Mouse (Mus musculus) limb, embryonic 13.5 days (tissue): ENCODE measurements around the gene Zfhx3. TPM values are rescaled to one million over a fixed set of nuclear protein-coding genes. Genes with fewer than 3 reads are reported as not detected.
A peak's percentile ranks its signal among the peaks of the same experiment; 100 is the strongest.

Experiments used
- ATAC-seq: fragments of 200-750 bp; cut with Nextera tagmentation; 2 replicates; pipeline ENCODE4 v1.8.0; 2017; ENCODE audit warnings: low read depth, moderate number of reproducible peaks, moderate TSS enrichment; ENCODE audit not compliant: low FRiP score
- H3K27ac ChIP-seq: fragments of 300-500 bp; sonication (generic); 2 replicates; pipeline ENCODE4 v1.5.1; 2015; ENCODE audit warnings: inconsistent platforms, mild to moderate bottlenecking, moderate library complexity
- H3K27me3 ChIP-seq: fragments of 300-500 bp; sonication (generic); 2 replicates; pipeline ENCODE4 v1.6.1; 2015; ENCODE audit warnings: mild to moderate bottlenecking, inconsistent platforms
- H3K36me3 ChIP-seq: fragments of 300-500 bp; sonication (generic); 2 replicates; pipeline ENCODE4 v1.6.1; 2015; ENCODE audit warnings: inconsistent platforms, mild to moderate bottlenecking, moderate library complexity
- H3K4me1 ChIP-seq: fragments of 300-500 bp; sonication (generic); 2 replicates; pipeline ENCODE4 v1.6.1; 2015; ENCODE audit warnings: inconsistent platforms
- H3K4me2 ChIP-seq: fragments of 300-500 bp; sonication (generic); replicated peaks from 2 replicates; pipeline ENCODE4 v1.6.1; 2015; ENCODE audit warnings: inconsistent platforms, mild to moderate bottlenecking, moderate library complexity
- H3K4me3 ChIP-seq: fragments of 300-500 bp; sonication (generic); 2 replicates; pipeline ENCODE4 v1.5.1; 2015; ENCODE audit warnings: moderate library complexity, mild to moderate bottlenecking, inconsistent platforms
- H3K9ac ChIP-seq: fragments of 300-500 bp; sonication (generic); 2 replicates; pipeline ENCODE4 v1.6.1; 2015; ENCODE audit warnings: mild to moderate bottlenecking, inconsistent platforms
- H3K9me3 ChIP-seq: fragments of 300-500 bp; sonication (generic); 2 replicates; pipeline ENCODE4 v1.6.1; 2016; ENCODE audit warnings: inconsistent platforms
- WGBS: fragments of 180-500 bp; shearing (Covaris S2); methylation state at CpG from one replicate; pipeline ENCODE4 v1.1.7; 2015; 5-methylcytosine and 5-hydroxymethylcytosine counted together
- polyA plus RNA-seq: library from polyadenylated mRNA; unstranded; fragments of >200 nt; fragmentation: Nextera tagmentation; extraction: Ambion mirVana; gene quantifications from 2 replicates; pipeline ENCODE4 v1.2.1, GENCODE M21; 2015

Zfhx3 gene
- polyA plus RNA-seq, 1 experiment from 2014 or later, result 44.1 TPM

- no peak overlapping the region for H3K9ac ChIP-seq
- ATAC-seq, result no peak
- no peak overlapping the region for H3K4me2 ChIP-seq
- H3K4me3 ChIP-seq, result no peak overlapping the region
- peaks cover 12% of the 10 kb centered on the region for H3K9me3 ChIP-seq
- H3K27ac ChIP-seq, result no peak overlapping the region
- H3K4me1 ChIP-seq, result peaks cover 19% of the 10 kb centered on the region
- peaks cover 82% of the 10 kb centered on the region for H3K36me3 ChIP-seq
- WGBS, result 90% methylated on average over 6 of the region's 6 CpGs
- no peaks in the 10 kb centered on the region for H3K27me3 ChIP-seq
These were observed 856.8 kb downstream of the Zfhx3 start for GRCm38 (mm10) chr8:108799250-108799649.

DNA sequence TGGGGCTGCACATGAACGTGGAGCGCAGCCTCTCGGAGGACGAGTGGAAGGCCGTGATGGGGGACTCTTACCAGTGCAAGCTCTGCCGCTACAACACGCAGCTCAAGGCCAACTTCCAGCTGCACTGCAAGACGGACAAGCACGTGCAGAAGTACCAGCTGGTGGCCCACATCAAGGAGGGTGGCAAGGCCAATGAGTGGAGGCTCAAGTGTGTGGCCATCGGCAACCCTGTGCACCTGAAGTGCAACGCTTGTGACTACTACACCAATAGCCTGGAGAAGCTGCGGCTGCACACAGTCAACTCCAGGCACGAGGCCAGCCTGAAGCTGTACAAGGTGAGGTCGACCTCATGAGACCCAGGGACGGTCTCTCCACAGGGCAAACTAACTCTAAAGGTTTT lies 857.9 kb downstream of the Zfhx3 start:
- ATAC-seq, result no peak
- Histone ChIP-seq H3K9me3 (0 out of 2 replicates have a peak, but pooled peaks cover 4% of the 10 kb centered on the region), H3K27ac (no peak overlapping the region), H3K27me3 (no peaks in the 10 kb centered on the region), H3K9ac (no peak overlapping the region), H3K36me3 (peaks cover 81% of the 10 kb centered on the region), H3K4me1 (peaks cover 27% of the 10 kb centered on the region), H3K4me2 (no peak overlapping the region), H3K4me3 (no peak overlapping the region)
- 92% methylated on average over 15 of the region's 15 CpGs for WGBS

GRCm38 (mm10) chr8:108803017-108803416 lies 860.6 kb downstream of the Zfhx3 start:
- Histone ChIP-seq H3K9ac (no peak overlapping the region), H3K4me1 (peaks cover 18% of the 10 kb centered on the region), H3K9me3 (no peaks in the 10 kb centered on the region), H3K27ac (no peak overlapping the region), H3K4me2 (no peak overlapping the region), H3K27me3 (no peaks in the 10 kb centered on the region), H3K36me3 (peaks cover 66% of the 10 kb centered on the region), H3K4me3 (no peak overlapping the region)
- no peak for ATAC-seq
- 51% methylated on average over 6 of the region's 6 CpGs for WGBS

GRCm38 (mm10) chr8:108811694-108812093 lies 869.2 kb downstream of the Zfhx3 start:
- Histone ChIP-seq H3K4me2 (peak overlapping the region; percentile 27; the same call in 1 of the 2 replicates), H3K4me1 (peaks cover 48% of the 10 kb centered on the region), H3K27me3 (no peaks in the 10 kb centered on the region), H3K9ac (no peak overlapping the region), H3K27ac (peak overlapping the region; percentile 72), H3K9me3 (no peaks in the 10 kb centered on the region), H3K4me3 (no peak overlapping the region), H3K36me3 (peaks cover 38% of the 10 kb centered on the region)
- ATAC-seq, result peak; percentile 80
- 21% methylated on average over 10 of the region's 10 CpGs for WGBS

GRCm38 (mm10) chr8:108813375-108813774 lies 870.9 kb downstream of the Zfhx3 start:
- Histone ChIP-seq H3K9ac (no peak overlapping the region), H3K4me1 (peaks cover 49% of the 10 kb centered on the region), H3K27me3 (no peaks in the 10 kb centered on the region), H3K36me3 (peaks cover 42% of the 10 kb centered on the region), H3K4me3 (no peak overlapping the region), H3K9me3 (no peaks in the 10 kb centered on the region), H3K4me2 (no peak overlapping the region), H3K27ac (no peak overlapping the region)
- 62% methylated on average over 12 of the region's 12 CpGs for WGBS
- no peak for ATAC-seq

DNA sequence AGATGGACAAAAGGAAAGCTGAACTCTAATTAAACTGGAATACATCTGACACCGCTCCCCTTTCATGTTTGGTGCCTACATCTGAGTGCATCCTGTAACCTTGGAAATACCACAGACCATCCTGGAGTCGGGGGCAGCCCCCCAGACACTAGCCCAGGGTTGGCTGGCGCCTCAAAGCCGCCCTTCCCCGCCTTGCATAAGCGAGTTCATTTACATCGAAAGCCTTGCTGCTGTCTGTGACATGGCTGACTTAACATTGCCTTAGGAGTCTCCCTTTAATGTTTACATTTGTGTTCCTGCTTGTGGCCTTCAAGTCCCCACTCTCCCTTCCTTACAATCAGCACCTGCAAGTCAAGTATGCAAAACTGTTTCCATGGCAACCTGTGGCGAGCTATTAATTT lies 876.8 kb downstream of the Zfhx3 start:
- Histone ChIP-seq H3K9ac (no peak overlapping the region), H3K27me3 (no peaks in the 10 kb centered on the region), H3K4me3 (no peak overlapping the region), H3K36me3 (peaks cover 21% of the 10 kb centered on the region), H3K9me3 (no peaks in the 10 kb centered on the region), H3K27ac (no peak overlapping the region), H3K4me1 (peaks cover 57% of the 10 kb centered on the region), H3K4me2 (no peak overlapping the region)
- 18% methylated on average over 8 of the region's 8 CpGs for WGBS
- ATAC-seq, result no peak

- Histone ChIP-seq H3K27ac (no peak overlapping the region), H3K4me3 (no peak overlapping the region), H3K27me3 (no peaks in the 10 kb centered on the region), H3K9me3 (no peaks in the 10 kb centered on the region), H3K4me1 (peaks cover 57% of the 10 kb centered on the region), H3K4me2 (peak overlapping the region; percentile 48), H3K36me3 (peaks cover 17% of the 10 kb centered on the region), H3K9ac (no peak overlapping the region)
- WGBS, result 5% methylated on average over 3 of the region's 3 CpGs
- no peak for ATAC-seq
These were observed 877.4 kb downstream of the Zfhx3 start for GRCm38 (mm10) chr8:108819826-108820225.

GRCm38 (mm10) chr8:108820634-108821033 lies 878.2 kb downstream of the Zfhx3 start:
- 0 out of 2 replicates have a peak, but pooled peaks have one; percentile 25 for ATAC-seq
- Histone ChIP-seq H3K27me3 (no peaks in the 10 kb centered on the region), H3K9me3 (no peaks in the 10 kb centered on the region), H3K4me3 (peak overlapping the region; percentile 12; the same call in 1 of the 2 replicates), H3K27ac (no peak overlapping the region), H3K9ac (no peak overlapping the region), H3K4me2 (peak overlapping the region; percentile 48), H3K36me3 (peaks cover 10% of the 10 kb centered on the region; the same call in 1 of the 2 replicates), H3K4me1 (peaks cover 57% of the 10 kb centered on the region)
- 23% methylated on average over 6 of the region's 6 CpGs for WGBS

GRCm38 (mm10) chr8:108822841-108823266 lies 880.4 kb downstream of the Zfhx3 start:
- 49% methylated on average over 15 of the region's 15 CpGs for whole genome bisulfite sequencing
- H3K27ac ChIP-seq, result no peak overlapping the region
- H3K9me3 ChIP-seq, result no peaks in the 10 kb centered on the region
- no peak overlapping the region for H3K9ac ChIP-seq
- H3K4me2 ChIP-seq, result peak overlapping the region; percentile 7
- H3K4me1 ChIP-seq, result peaks cover 74% of the 10 kb centered on the region
- no peak overlapping the region for H3K4me3 ChIP-seq
- 0 out of 2 replicates have a peak, but pooled peaks cover 4% of the 10 kb centered on the region for H3K36me3 ChIP-seq
- ATAC-seq, result 0 out of 2 replicates have a peak, but pooled peaks have one; percentile 34
- H3K27me3 ChIP-seq, result no peaks in the 10 kb centered on the region

DNA sequence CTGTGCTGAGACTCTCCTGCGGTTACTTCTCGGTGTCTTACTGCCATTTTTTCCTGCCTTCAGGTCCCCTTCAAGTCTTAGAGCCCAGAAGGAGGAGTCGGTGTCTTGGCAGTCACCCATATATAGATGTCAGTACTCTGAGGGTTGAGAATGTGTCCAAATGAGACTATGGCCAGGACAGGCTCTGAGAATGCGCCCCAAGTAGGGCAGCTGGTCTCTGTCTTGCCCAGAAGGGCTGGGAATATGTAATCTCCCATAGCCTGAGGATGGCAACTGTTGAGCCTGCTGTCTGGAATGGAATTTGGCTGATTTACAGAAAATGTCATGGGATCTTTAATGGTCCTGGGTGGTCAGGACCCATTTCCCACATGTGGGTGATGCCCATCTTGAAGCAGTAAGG lies 881.6 kb downstream of the Zfhx3 start:
- no peaks in the 10 kb centered on the region for H3K9me3 ChIP-seq
- no peak overlapping the region; the same call in 1 of the 2 replicates for H3K27ac ChIP-seq
- H3K4me2 ChIP-seq, result no peak overlapping the region
- no peak for ATAC-seq
- 94% methylated on average over 4 of the region's 4 CpGs for WGBS
- no peak overlapping the region for H3K9ac ChIP-seq
- H3K4me1 ChIP-seq, result peaks cover 74% of the 10 kb centered on the region
- H3K36me3 ChIP-seq, result no peaks in the 10 kb centered on the region
- H3K4me3 ChIP-seq, result no peak overlapping the region
- H3K27me3 ChIP-seq, result no peaks in the 10 kb centered on the region

DNA sequence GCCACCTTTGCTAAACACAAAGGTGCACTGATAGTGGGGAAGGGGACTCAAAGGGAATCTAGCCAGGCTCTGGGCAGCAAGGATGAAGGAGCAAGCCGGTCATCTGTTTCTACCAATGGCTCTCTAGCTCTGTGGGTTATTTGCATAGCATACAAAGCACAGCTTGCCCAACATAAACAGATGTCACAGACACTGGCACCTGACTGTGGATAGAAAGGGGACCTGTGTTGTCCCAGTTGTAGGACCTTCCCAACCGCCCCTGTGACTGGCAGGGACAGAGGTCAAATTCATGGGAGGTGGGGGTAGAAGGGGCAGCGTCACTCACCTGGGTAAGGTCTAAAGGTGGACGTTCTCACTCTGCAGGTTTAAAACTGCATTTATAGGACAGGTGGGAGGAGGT lies 884.0 kb downstream of the Zfhx3 start:
- no peak overlapping the region for H3K9ac ChIP-seq
- no peak for ATAC-seq
- H3K27me3 ChIP-seq, result no peaks in the 10 kb centered on the region
- no peak overlapping the region; the same call in 1 of the 2 replicates for H3K27ac ChIP-seq
- peaks cover 70% of the 10 kb centered on the region for H3K4me1 ChIP-seq
- WGBS, result 73% methylated on average over 4 of the region's 4 CpGs
- no peaks in the 10 kb centered on the region for H3K9me3 ChIP-seq
- no peak overlapping the region for H3K4me3 ChIP-seq
- no peaks in the 10 kb centered on the region for H3K36me3 ChIP-seq
- no peak overlapping the region for H3K4me2 ChIP-seq

DNA sequence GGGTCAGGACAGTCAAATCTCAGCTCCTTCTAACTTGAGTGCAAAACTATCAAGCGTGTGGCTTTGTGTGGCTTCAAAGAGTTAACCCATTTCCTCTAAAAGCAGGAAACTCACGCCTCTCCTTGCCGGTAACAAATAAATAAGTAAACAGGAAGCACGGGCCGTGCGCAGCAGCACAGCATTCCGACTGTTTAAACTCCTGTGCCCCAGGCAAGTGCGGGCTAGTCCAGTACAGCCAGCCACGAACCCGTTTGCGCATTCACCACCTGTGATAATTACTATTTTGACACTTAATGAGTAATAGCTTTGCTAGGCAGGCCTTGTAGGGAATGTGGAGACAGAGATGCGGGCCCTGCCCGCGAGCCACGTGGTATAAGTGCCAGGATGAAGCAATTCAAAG lies 885.0 kb downstream of the Zfhx3 start:
- H3K4me1 ChIP-seq, result peaks cover 59% of the 10 kb centered on the region
- ATAC-seq, result no peak
- no peak overlapping the region for H3K4me3 ChIP-seq
- H3K27me3 ChIP-seq, result no peaks in the 10 kb centered on the region
- WGBS, result 38% methylated on average over 15 of the region's 15 CpGs
- H3K4me2 ChIP-seq, result 0 out of 2 replicates have a peak overlapping the region, but pooled peaks have one; percentile 12
- 0 out of 2 replicates have a peak, but pooled peaks cover under 1% of the 10 kb centered on the region for H3K36me3 ChIP-seq
- no peaks in the 10 kb centered on the region for H3K9me3 ChIP-seq
- H3K9ac ChIP-seq, result no peak overlapping the region
- H3K27ac ChIP-seq, result no peak overlapping the region

DNA sequence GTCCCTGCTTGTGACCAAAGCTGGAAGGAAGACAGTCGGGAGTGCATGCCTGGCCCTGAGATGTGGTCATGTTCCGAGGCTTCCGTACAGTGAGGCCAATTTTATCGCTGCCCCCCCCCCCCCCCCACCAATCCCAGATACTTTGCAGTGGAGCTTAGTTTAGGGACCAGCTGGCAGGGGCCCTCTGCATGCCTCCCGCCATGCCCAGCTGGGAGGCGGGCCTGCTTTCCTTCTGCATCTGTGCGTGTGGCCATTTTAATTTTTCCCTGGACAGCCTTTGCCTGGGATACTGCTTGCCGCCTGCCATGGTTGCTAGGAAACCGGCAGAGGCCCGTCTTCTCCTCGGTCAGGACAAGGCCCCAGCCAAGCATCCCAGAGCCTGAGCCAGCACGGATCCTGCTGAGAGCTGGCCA lies 886.9 kb downstream of the Zfhx3 start:
- H3K4me3 ChIP-seq, result no peak overlapping the region
- no peaks in the 10 kb centered on the region for H3K9me3 ChIP-seq
- H3K4me2 ChIP-seq, result peak overlapping the region; percentile 23; the same call in 1 of the 2 replicates
- peak overlapping the region; percentile 28; the same call in 1 of the 2 replicates for H3K27ac ChIP-seq
- 23% methylated on average over 12 of the region's 12 CpGs for WGBS
- H3K36me3 ChIP-seq, result peaks cover 3% of the 10 kb centered on the region; the same call in 1 of the 2 replicates
- H3K9ac ChIP-seq, result 0 out of 2 replicates have a peak overlapping the region, but pooled peaks have one; percentile 25
- no peaks in the 10 kb centered on the region for H3K27me3 ChIP-seq
- H3K4me1 ChIP-seq, result peaks cover 49% of the 10 kb centered on the region
- peak; percentile 83 for ATAC-seq
